Comparison of ENCODE assay signal across 8 mouse cellular contexts in genomic region chr11:98960313-98960906, GRCm38 (mm10). TPM values are rescaled to one million over a fixed set of nuclear protein-coding genes. Genes with fewer than 3 reads are reported as not detected.
DNase-seq lines count a peak whose midpoint lies in the region; ATAC-seq and TF ChIP-seq lines count a peak whose summit lies in the region.
"Had no signal": no experiment of that assay in that cellular context is flagged by ENCODE, and none has a peak within 500 bp of the region (broad histone marks: within the 10 kb centered on the region; RNA-seq: fewer than 3 reads in every experiment).

No protein-coding gene starts in this region.

- no peak for TF ChIP-seq EP300 in ES-Bruce4 (IDR thresholded peaks at IDR 0.05; ENCODE audit: insufficient read depth, low read depth, low read length)

- ATAC-seq in forebrain, embryonic 16.5 days, result no peak
- peak; percentile 24 for ATAC-seq in hindbrain, embryonic 15.5 days (ENCODE audit: low FRiP score, low read depth)
- ATAC-seq in liver, embryonic 12.5 days, result peak; percentile 33

- peaks cover 4% of the 10 kb centered on the region for H3K4me1 ChIP-seq in ES-Bruce4 (ENCODE audit: control insufficient read depth, insufficient read depth, low read length)
- peaks cover 66% of the 10 kb centered on the region for H3K4me1 ChIP-seq in forebrain, embryonic 16.5 days (replicated peaks; ENCODE audit: control insufficient read depth, insufficient read depth, low read length)
- H3K4me1 ChIP-seq in hindbrain, embryonic 15.5 days (replicated peaks), result peaks cover 72% of the 10 kb centered on the region
- peaks cover 80% of the 10 kb centered on the region for H3K4me1 ChIP-seq in liver, embryonic 12.5 days

- under 1% methylated on average over 52 of the region's 53 CpGs for WGBS in forebrain, embryonic 16.5 days
- WGBS in hindbrain, embryonic 15.5 days, result under 1% methylated on average over 44 of the region's 53 CpGs
- under 1% methylated on average over 53 of the region's 53 CpGs for WGBS in liver, embryonic 12.5 days (ENCODE audit: insufficient replicate concordance)

- no peak for TF ChIP-seq CTCF in ES-Bruce4 (IDR thresholded peaks at IDR 0.05; ENCODE audit: low read depth, low read length)

- H3K9ac ChIP-seq in ES-Bruce4 (ENCODE audit: low read depth, poor library complexity, severe bottlenecking), result peak overlapping the region; percentile 90
- peak overlapping the region; percentile 68 for H3K9ac ChIP-seq in forebrain, embryonic 16.5 days (replicated peaks; ENCODE audit: low read depth, low read length)
- H3K9ac ChIP-seq in hindbrain, embryonic 15.5 days, result peak overlapping the region; percentile 61
- H3K9ac ChIP-seq in liver, embryonic 12.5 days, result peak overlapping the region; percentile 75

- TF ChIP-seq POLR2A in ES-Bruce4 (IDR thresholded peaks at IDR 0.05; ENCODE audit: insufficient read depth, low read length) (no peak), myocyte (IDR thresholded peaks at IDR 0.05; ENCODE audit: insufficient read length, low read depth) (no peak)

- no peaks in the 10 kb centered on the region for H3K9me3 ChIP-seq in ES-Bruce4 (replicated peaks; ENCODE audit: control insufficient read depth, insufficient read depth, low read length, poor library complexity, severe bottlenecking)
- no peaks in the 10 kb centered on the region for H3K9me3 ChIP-seq in forebrain, embryonic 16.5 days (ENCODE audit: control insufficient read depth, low read length)
- no peaks in the 10 kb centered on the region for H3K9me3 ChIP-seq in hindbrain, embryonic 15.5 days
- no peaks in the 10 kb centered on the region for H3K9me3 ChIP-seq in liver, embryonic 12.5 days (replicated peaks)

- H3K36me3 ChIP-seq in ES-Bruce4 (ENCODE audit: control insufficient read depth, insufficient read depth, low read length, poor library complexity, severe bottlenecking), result no peaks in the 10 kb centered on the region
- no peaks in the 10 kb centered on the region for H3K36me3 ChIP-seq in forebrain, embryonic 16.5 days (ENCODE audit: control insufficient read depth, insufficient read depth)
- H3K36me3 ChIP-seq in hindbrain, embryonic 15.5 days, result no peaks in the 10 kb centered on the region
- no peaks in the 10 kb centered on the region for H3K36me3 ChIP-seq in liver, embryonic 12.5 days
- no peaks in the 10 kb centered on the region for H3K36me3 ChIP-seq in myocyte (ENCODE audit: control insufficient read depth, insufficient read depth)

- peaks cover 60% of the 10 kb centered on the region for H3K79me2 ChIP-seq in myocyte (ENCODE audit: control insufficient read depth, insufficient read depth)

- peak overlapping the region; percentile 99 for H3K4me2 ChIP-seq in forebrain, embryonic 16.5 days (ENCODE audit: low read length)
- H3K4me2 ChIP-seq in hindbrain, embryonic 15.5 days, result peak overlapping the region; percentile 98
- peak overlapping the region; percentile 100 for H3K4me2 ChIP-seq in liver, embryonic 12.5 days
- peak overlapping the region; percentile 94 for H3K4me2 ChIP-seq in myocyte (ENCODE audit: low read depth)

- H3K4me3 ChIP-seq in ES-Bruce4 (ENCODE audit: low read depth, low read length), result peak overlapping the region; percentile 96
- peak overlapping the region; percentile 56 for H3K4me3 ChIP-seq in forebrain, embryonic 16.5 days (replicated peaks; ENCODE audit: low read length)
- peak overlapping the region; percentile 71 for H3K4me3 ChIP-seq in hindbrain, embryonic 15.5 days
- H3K4me3 ChIP-seq in liver, embryonic 12.5 days, result peak overlapping the region; percentile 70
- H3K4me3 ChIP-seq in myocyte, result peak overlapping the region; percentile 72

- H3K27me3 ChIP-seq in ES-Bruce4 (ENCODE audit: control insufficient read depth, insufficient read depth, low read length, poor library complexity, severe bottlenecking), result no peaks in the 10 kb centered on the region
- H3K27me3 ChIP-seq in forebrain, embryonic 16.5 days (replicated peaks; ENCODE audit: control insufficient read depth, insufficient read depth, low read length), result peaks cover 12% of the 10 kb centered on the region
- H3K27me3 ChIP-seq in hindbrain, embryonic 15.5 days, result no peaks in the 10 kb centered on the region
- H3K27me3 ChIP-seq in liver, embryonic 12.5 days (replicated peaks), result peaks cover 62% of the 10 kb centered on the region
- no peaks in the 10 kb centered on the region for H3K27me3 ChIP-seq in myocyte (ENCODE audit: control insufficient read depth, insufficient read depth, insufficient read length)

- peak overlapping the region; percentile 76 for H3K27ac ChIP-seq in ES-Bruce4 (ENCODE audit: insufficient read depth, low read length)
- H3K27ac ChIP-seq in forebrain, embryonic 16.5 days (ENCODE audit: low read length), result peak overlapping the region; percentile 53; the same call in 1 of the 2 replicates
- peak overlapping the region; percentile 85 for H3K27ac ChIP-seq in hindbrain, embryonic 15.5 days (replicated peaks)
- peak overlapping the region; percentile 73; the same call in 1 of the 2 replicates for H3K27ac ChIP-seq in liver, embryonic 12.5 days

- DNase-seq in adrenal gland, adult 8-10 months, result peak; percentile 71
- DNase-seq in urinary bladder, postnatal 4 days (ENCODE audit: low spot score in 2 of 2), result peak; percentile 82 to 88

- peak overlapping the region; percentile 24 for H3ac ChIP-seq in myocyte (ENCODE audit: control insufficient read depth, insufficient read length)

TF ChIP-seq in myocyte, 11 proteins besides CTCF, POLR2A, EP300 and RAD21:
- peak; percentile 41 for TF ChIP-seq POLR2AphosphoS2 (IDR thresholded peaks at IDR 0.05; ENCODE audit: insufficient read length, low read depth)
- TF ChIP-seq E2F4 (IDR thresholded peaks at IDR 0.05; ENCODE audit: insufficient read depth), result no peak
- no peak for TF ChIP-seq SRF (IDR thresholded peaks at IDR 0.05; ENCODE audit: control insufficient read depth, insufficient read length, low read depth)

RNA-seq across cellular contexts. Expression of gene Gjd3, which starts 22.4 kb away (rescaled TPM):
- polyA plus RNA-seq in ES-Bruce4 (2011; ENCODE audit: insufficient read depth, insufficient read length, low read depth, missing spikeins) (not detected in 2 replicates), myocyte (2012; fragmentation: generic; extraction: Trizol) (0.05 TPM)
- not detected for total RNA-seq in adrenal gland, adult 8-10 months (2022)
- polyA plus RNA-seq in forebrain, embryonic 16.5 days (2015; fragmentation: Nextera tagmentation; extraction: Ambion mirVana), result 0.51 and 1.0 TPM in 2 replicates
- polyA plus RNA-seq in hindbrain, embryonic 15.5 days (2015; fragmentation: Nextera tagmentation; extraction: Ambion mirVana), result 1.8 and 3.1 TPM in 2 replicates
- not detected in 2 replicates for polyA plus RNA-seq in liver, embryonic 12.5 days (2016; fragmentation: Nextera tagmentation; extraction: Ambion mirVana)
- total RNA-seq: gastrocnemius, adult 8-10 months had no signal

RNA-seq across cellular contexts. Expression of gene Rara, which starts 32.8 kb away (rescaled TPM):
- polyA plus RNA-seq in ES-Bruce4 (2011; ENCODE audit: insufficient read depth, insufficient read length, low read depth, missing spikeins) (23.7 and 26.3 TPM in 2 replicates), myocyte (2012; fragmentation: generic; extraction: Trizol) (27.3 TPM)
- 10 to 100 TPM; 21.3 to 36.8 (median 30.8) TPM for total RNA-seq in adrenal gland, adult 8-10 months (2022)
- polyA plus RNA-seq in forebrain, embryonic 16.5 days (2015; fragmentation: Nextera tagmentation; extraction: Ambion mirVana), result 9.5 and 10.6 TPM in 2 replicates
- 11.4 and 16.8 TPM in 2 replicates for polyA plus RNA-seq in hindbrain, embryonic 15.5 days (2015; fragmentation: Nextera tagmentation; extraction: Ambion mirVana)
- polyA plus RNA-seq in liver, embryonic 12.5 days (2016; fragmentation: Nextera tagmentation; extraction: Ambion mirVana), result 6.8 and 7.1 TPM in 2 replicates

RNA-seq across cellular contexts. Expression of gene Cdc6, which starts 52.8 kb away (rescaled TPM):
- 54.3 and 55.8 TPM in 2 replicates for polyA plus RNA-seq in ES-Bruce4 (2011; ENCODE audit: insufficient read depth, insufficient read length, low read depth, missing spikeins)
- total RNA-seq in adrenal gland, adult 8-10 months (2022), result under 1 TPM; 0.20 to 0.95 (median 0.72) TPM
- 10.3 and 10.9 TPM in 2 replicates for polyA plus RNA-seq in forebrain, embryonic 16.5 days (2015; fragmentation: Nextera tagmentation; extraction: Ambion mirVana)
- polyA plus RNA-seq in hindbrain, embryonic 15.5 days (2015; fragmentation: Nextera tagmentation; extraction: Ambion mirVana), result 5.5 and 6.0 TPM in 2 replicates
- 86.5 and 89.9 TPM in 2 replicates for polyA plus RNA-seq in liver, embryonic 12.5 days (2016; fragmentation: Nextera tagmentation; extraction: Ambion mirVana)
- 2.6 TPM for polyA plus RNA-seq in myocyte (2012; fragmentation: generic; extraction: Trizol)
